Mouse (Mus musculus) forebrain, postnatal 0 days (tissue): ENCODE results near the gene Baz1b. TPM values are rescaled to one million over a fixed set of nuclear protein-coding genes. Genes with fewer than 3 reads are reported as not detected.

ENCODE experiments used
- ATAC-seq: fragments of 200-750 bp; cut with Nextera tagmentation; 2 replicates; pipeline ENCODE4 v1.8.0; 2017; ENCODE audit warnings: mild to moderate bottlenecking, moderate library complexity
- DNase-seq: peaks from one replicate; pipeline ENCODE4 v3.0.0-alpha.2; 2015
- H3K27ac ChIP-seq: fragments of 300-500 bp; sonication (generic); 2 replicates; pipeline ENCODE4 v1.5.1; 2014; ENCODE audit warnings: low read depth, mild to moderate bottlenecking, antibody characterized with exemption, low read length, moderate library complexity, mixed read lengths
- H3K27me3 ChIP-seq: fragments of 300-500 bp; sonication (generic); 2 replicates; pipeline ENCODE4 v1.6.1; 2014; ENCODE audit warnings: mild to moderate bottlenecking, low read length, mixed read lengths; ENCODE audit not compliant: insufficient read depth
- H3K36me3 ChIP-seq: fragments of 300-500 bp; sonication (generic); 2 replicates; pipeline ENCODE4 v1.6.1; 2014; ENCODE audit warnings: mild to moderate bottlenecking, moderate library complexity; ENCODE audit not compliant: insufficient read depth
- H3K4me1 ChIP-seq: fragments of 300-500 bp; sonication (generic); 2 replicates; pipeline ENCODE4 v1.6.1; 2014; ENCODE audit warnings: antibody characterized with exemption; ENCODE audit not compliant: insufficient read depth
- H3K4me2 ChIP-seq: fragments of 300-500 bp; sonication (generic); 2 replicates; pipeline ENCODE4 v1.6.1; 2014; ENCODE audit warnings: low read depth, mild to moderate bottlenecking, moderate library complexity
- H3K4me3 ChIP-seq: fragments of 300-500 bp; sonication (generic); 2 replicates; pipeline ENCODE4 v1.5.1; 2014; ENCODE audit warnings: low read depth, low read length, mixed read lengths
- H3K9ac ChIP-seq: fragments of 300-500 bp; sonication (generic); 2 replicates; pipeline ENCODE4 v1.6.1; 2014; ENCODE audit warnings: mild to moderate bottlenecking
- H3K9me3 ChIP-seq: fragments of 300-500 bp; sonication (generic); 2 replicates; pipeline ENCODE4 v1.6.1; 2016; ENCODE audit warnings: low read length
- CTCF ChIP-seq: sonication (generic); IDR thresholded peaks from 2 replicates; pipeline ENCODE4 v1.5.1; 2016; ENCODE audit warnings: antibody characterized with exemption, control low read depth, low read depth
- WGBS: fragments of 180-500 bp; shearing (Covaris S2); extraction: QIAGEN DNeasy Blood & Tissue Kit; methylation state at CpG from one replicate; pipeline ENCODE4 v1.1.7; 2014; 5-methylcytosine and 5-hydroxymethylcytosine counted together
- polyA plus RNA-seq: library from polyadenylated mRNA; unstranded; fragments of >200 nt; fragmentation: Nextera tagmentation; extraction: Ambion mirVana; gene quantifications from 2 replicates; pipeline ENCODE4 v1.2.1, GENCODE M21; 2015
- total RNA-seq: library from RNA; depleted of rRNA; stranded (reverse); fragments of >200 nt; gene quantifications from 2 replicates; pipeline ENCODE4 v1.2.3, GENCODE M21; 2014; rRNA removed

Baz1b gene
- 44.4 and 51.6 TPM in 2 replicates for total RNA-seq
- polyA plus RNA-seq, result 11.1 and 15.0 TPM in 2 replicates

DNA sequence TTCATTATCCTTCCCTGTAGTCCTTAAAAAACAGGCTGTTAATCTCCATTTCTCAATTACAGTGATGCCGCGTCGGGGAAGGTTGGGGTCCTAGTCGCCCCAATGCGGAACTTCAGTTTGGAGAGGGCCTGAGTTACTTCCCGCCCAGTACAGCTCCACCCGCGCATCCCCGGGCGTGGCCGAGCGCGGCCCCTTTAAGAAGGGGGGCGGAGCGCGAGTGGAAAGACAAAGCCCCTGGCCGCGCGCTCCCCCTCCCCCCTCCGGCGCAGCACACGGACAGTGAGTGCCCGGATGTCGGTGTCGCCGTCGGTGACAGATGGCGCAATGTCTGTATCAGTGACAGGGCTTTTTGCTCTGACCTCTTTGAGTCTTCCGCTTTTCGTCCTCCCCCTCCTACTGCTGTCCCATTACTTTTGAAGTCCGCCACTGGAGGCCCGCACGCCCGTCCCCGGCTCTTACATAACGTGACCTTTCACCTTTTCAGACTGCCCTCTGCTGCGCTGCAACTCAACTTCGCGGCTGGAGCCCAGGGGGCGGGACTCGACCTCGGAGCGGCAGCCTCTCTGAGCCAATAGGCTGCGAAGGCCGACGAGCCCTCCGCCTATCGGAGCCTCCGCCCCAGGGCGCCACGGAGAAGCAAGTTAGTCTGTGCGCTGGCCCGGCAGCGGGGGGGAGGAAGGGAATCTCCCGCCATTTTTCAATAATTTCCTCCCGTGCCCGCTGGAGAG is at the start of gene Baz1b:
Gene Baz1b, plus strand, starts transcription at position 644 of the 728 bp plus-strand sequence.
- under 1% methylated on average over 57 of the region's 57 CpGs for WGBS

DNA sequence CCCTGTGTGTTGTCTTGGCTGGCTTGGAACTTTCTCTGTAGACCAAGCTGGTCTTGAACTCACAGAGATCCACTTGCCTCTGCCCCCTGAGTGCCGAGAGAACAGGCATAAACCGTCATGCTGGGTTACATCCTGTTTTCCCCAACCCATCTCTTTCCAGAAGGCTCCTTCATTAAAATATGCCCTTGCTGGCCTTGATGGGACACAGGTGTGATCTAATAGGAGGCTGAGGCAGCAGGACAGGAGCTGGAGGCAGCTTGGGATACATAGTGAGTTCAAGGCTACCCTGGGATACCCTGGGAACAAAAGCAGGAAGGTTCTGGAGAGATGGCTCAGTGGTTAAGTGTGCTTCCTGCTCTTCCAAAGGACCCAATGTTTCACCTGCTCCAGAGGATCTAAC is 47.2 kb upstream of the Baz1b start:
- Histone ChIP-seq H3K4me3 (no peak overlapping the region), H3K36me3 (no peaks in the 10 kb centered on the region), H3K27me3 (no peaks in the 10 kb centered on the region), H3K4me2 (no peak overlapping the region), H3K27ac (no peak overlapping the region), H3K9me3 (no peaks in the 10 kb centered on the region), H3K4me1 (no peaks in the 10 kb centered on the region), H3K9ac (no peak overlapping the region)
- ATAC-seq (no peak), DNase-seq (no peak)
- 72% methylated on average over 2 of the region's 2 CpGs for WGBS
- TF ChIP-seq CTCF, result no peak

More for the DNA sequence above, at the start of gene Baz1b:
- Histone ChIP-seq H3K9me3 (no peaks in the 10 kb centered on the region), H3K9ac (peak within 1 kb of the TSS; percentile 81), H3K27me3 (no peaks in the 10 kb centered on the region), H3K4me1 (peaks cover 16% of the 10 kb centered on the region; the same call in 1 of the 2 replicates), H3K4me2 (peak within 1 kb of the TSS; percentile 72), H3K4me3 (peak within 1 kb of the TSS; percentile 98), H3K27ac (peak within 1 kb of the TSS; percentile 95), H3K36me3 (peaks cover 12% of the 10 kb centered on the region)
- ATAC-seq (peak; percentile 97), DNase-seq (peak; percentile 98)
- TF ChIP-seq CTCF, result peak; percentile 20

DNA sequence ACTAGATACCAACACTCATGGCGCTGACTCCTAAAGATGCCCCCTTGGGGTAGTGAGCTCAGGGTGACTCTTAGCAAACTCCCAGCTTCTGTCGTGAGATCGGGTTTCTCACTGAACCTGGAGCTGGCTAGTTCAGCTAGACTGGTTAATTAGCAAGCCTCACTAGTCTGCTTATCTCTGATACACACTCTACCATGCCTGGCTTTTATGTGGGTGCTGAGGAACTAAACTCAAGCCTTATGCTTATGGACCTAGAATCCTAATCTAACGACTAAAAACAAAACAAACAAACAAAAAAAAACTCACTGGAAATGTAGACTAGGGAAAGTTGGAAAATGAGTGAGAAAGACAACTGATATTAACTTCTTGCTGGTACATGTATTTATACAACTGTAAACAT is 42.6 kb upstream of the Baz1b start:
- Histone ChIP-seq H3K36me3 (no peaks in the 10 kb centered on the region), H3K4me1 (no peaks in the 10 kb centered on the region), H3K4me3 (no peak overlapping the region), H3K27ac (no peak overlapping the region), H3K9me3 (no peaks in the 10 kb centered on the region), H3K9ac (no peak overlapping the region), H3K27me3 (no peaks in the 10 kb centered on the region), H3K4me2 (no peak overlapping the region)
- WGBS, result 59% methylated on average over 4 of the region's 4 CpGs
- DNase-seq, result no peak
- TF ChIP-seq CTCF, result no peak
- ATAC-seq, result no peak

DNA sequence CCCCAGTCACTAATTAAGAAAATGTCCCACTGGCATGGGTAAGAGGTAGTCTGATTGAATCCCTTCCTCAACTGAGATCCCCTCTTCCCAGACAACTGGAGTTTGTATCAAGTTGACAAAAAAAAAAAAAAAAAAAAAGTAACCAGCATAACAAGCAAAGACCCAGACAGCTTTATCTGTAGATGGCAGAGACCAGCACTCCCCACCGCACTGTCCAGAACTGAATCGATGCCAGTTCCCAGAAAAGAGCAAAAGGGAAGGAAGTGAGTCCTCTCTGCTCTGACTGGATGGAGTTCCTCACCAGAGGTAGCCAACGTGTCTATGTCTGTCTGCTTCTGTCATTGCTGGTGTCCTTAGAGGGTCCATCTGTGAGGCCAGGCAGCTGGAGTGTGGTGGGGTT is 41.5 kb upstream of the Baz1b start:
- TF ChIP-seq CTCF, result no peak
- ATAC-seq (no peak), DNase-seq (no peak)
- Histone ChIP-seq H3K9ac (no peak overlapping the region), H3K36me3 (no peaks in the 10 kb centered on the region), H3K4me1 (0 out of 2 replicates have a peak, but pooled peaks cover 2% of the 10 kb centered on the region), H3K27me3 (no peaks in the 10 kb centered on the region), H3K27ac (no peak overlapping the region), H3K9me3 (no peaks in the 10 kb centered on the region), H3K4me2 (no peak overlapping the region), H3K4me3 (no peak overlapping the region)
- WGBS, result 78% methylated on average over 3 of the region's 3 CpGs

DNA sequence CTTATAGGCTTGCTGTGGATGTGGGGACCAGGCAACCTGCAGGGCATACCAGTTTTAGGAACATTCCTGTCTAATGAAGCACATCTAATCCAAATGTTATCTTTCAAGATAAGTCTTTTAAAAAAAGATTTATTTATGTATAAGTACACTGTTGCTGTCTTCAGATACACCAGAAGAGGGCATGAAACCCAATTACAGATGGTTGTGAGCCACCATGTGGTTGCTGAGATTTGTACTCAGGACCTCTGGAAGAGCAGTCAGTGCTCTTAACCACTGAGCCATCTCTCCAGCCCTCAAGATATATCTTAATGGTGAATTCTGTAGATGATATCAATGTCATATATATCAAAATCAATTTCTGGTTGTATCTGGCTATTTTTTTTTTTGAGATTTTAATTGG is 41.1 kb upstream of the Baz1b start:
- ATAC-seq, result no peak
- H3K9ac ChIP-seq, result no peak overlapping the region
- DNase-seq, result no peak
- TF ChIP-seq CTCF, result peak; percentile 41; the same call in 1 of the 2 replicates
- no peaks in the 10 kb centered on the region for H3K9me3 ChIP-seq
- no peak overlapping the region for H3K27ac ChIP-seq
- no peaks in the 10 kb centered on the region for H3K27me3 ChIP-seq
- H3K36me3 ChIP-seq, result no peaks in the 10 kb centered on the region
- H3K4me1 ChIP-seq, result 0 out of 2 replicates have a peak, but pooled peaks cover 2% of the 10 kb centered on the region
- H3K4me3 ChIP-seq, result no peak overlapping the region
- no peak overlapping the region for H3K4me2 ChIP-seq

DNA sequence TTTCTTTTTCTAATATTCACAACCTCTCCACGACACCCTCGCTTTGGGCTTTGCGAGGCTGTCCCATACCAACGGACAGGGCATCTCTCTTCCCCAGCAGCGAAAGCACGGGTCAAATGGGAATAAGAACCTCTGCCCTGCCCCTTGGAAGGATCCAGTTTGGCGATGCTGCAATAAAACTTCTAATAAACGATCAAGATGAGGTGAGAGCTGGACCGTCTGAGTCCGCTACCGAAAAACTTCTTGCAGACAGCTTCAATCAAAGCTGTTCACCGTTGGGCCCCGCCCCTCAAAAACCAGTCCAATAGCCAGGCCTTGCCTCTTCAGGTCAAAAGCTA is 38.4 kb upstream of the Baz1b start:
- ATAC-seq (no peak), DNase-seq (no peak)
- H3K27ac ChIP-seq, result no peak overlapping the region
- WGBS, result 1% methylated on average over 13 of the region's 13 CpGs
- peak overlapping the region; percentile 81 for H3K4me2 ChIP-seq
- no peak for TF ChIP-seq CTCF
- no peaks in the 10 kb centered on the region for H3K36me3 ChIP-seq
- H3K9me3 ChIP-seq, result no peaks in the 10 kb centered on the region
- peak overlapping the region; percentile 68 for H3K4me3 ChIP-seq
- H3K27me3 ChIP-seq, result no peaks in the 10 kb centered on the region
- peak overlapping the region; percentile 64 for H3K9ac ChIP-seq
- H3K4me1 ChIP-seq, result 0 out of 2 replicates have a peak, but pooled peaks cover 2% of the 10 kb centered on the region

DNA sequence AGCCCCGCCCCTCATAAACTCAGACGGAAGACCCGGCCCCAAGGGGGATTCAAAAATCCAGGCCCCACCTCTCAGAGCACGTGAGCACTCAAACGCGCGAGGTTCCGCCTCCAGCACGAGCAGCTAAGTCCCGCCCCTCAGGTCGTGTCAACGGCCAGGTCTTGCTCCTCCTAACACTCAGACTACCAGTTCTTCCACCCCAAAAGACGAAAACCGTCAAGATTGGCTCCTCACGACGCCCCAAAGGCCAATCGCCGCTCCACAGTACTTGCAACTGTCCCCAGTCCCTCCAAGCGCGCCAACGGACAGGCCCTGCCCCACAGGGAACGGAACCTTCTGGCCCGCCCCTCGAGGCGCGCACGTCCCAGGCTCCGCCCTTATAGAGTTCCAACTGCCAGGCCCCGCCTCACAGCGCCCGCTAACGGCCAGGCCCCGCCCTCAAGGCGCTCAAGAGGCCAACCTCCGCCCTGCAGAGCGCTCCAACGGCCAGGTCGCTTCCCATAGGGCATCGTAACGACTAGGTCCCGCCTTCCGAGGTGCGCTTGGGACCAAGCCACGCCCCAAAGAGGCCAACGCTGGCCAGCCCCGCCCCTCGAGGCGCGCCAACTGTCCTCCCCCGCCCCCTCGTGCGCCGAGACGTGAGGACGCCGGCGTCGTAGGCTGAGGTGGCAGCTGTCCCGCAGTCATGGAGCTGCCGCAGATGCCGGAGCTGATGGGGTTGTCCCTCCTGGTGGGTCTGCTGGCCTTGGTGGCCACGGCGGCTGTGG is 37.8 kb upstream of the Baz1b start, which contains the start of gene Tbl2:
Gene Tbl2, plus strand, starts transcription at position 605 of the 767 bp plus-strand sequence.
- ATAC-seq, result peak; percentile 96
- peak within 1 kb of the TSS; percentile 75 for H3K27ac ChIP-seq
- peak; percentile 5; the same call in 1 of the 2 replicates for TF ChIP-seq CTCF
- H3K4me1 ChIP-seq, result 0 out of 2 replicates have a peak, but pooled peaks cover 2% of the 10 kb centered on the region
- WGBS, result under 1% methylated on average over 63 of the region's 63 CpGs
- H3K27me3 ChIP-seq, result no peaks in the 10 kb centered on the region
- peak within 1 kb of the TSS; percentile 64 for H3K9ac ChIP-seq
- DNase-seq, result peak; percentile 97
- peak within 1 kb of the TSS; percentile 68 for H3K4me3 ChIP-seq
- peak within 1 kb of the TSS; percentile 81 for H3K4me2 ChIP-seq
- H3K9me3 ChIP-seq, result no peaks in the 10 kb centered on the region
- H3K36me3 ChIP-seq, result peaks cover 3% of the 10 kb centered on the region; the same call in 1 of the 2 replicates
